Comparison of ENCODE assay signal across 24 mouse cellular contexts in genomic region chr4:108046136-108046535, GRCm38 (mm10). TPM values are rescaled to one million over a fixed set of nuclear protein-coding genes. Genes with fewer than 3 reads are reported as not detected.
A peak's percentile ranks its signal among the peaks of the same experiment; 100 is the strongest.
DNase-seq lines count a peak whose midpoint lies in the region; ATAC-seq and TF ChIP-seq lines count a peak whose summit lies in the region.
"Had no signal": no experiment of that assay in that cellular context is flagged by ENCODE, and none has a peak within 500 bp of the region (broad histone marks: within the 10 kb centered on the region; RNA-seq: fewer than 3 reads in every experiment).

No protein-coding gene starts in this region.

- H3K27ac ChIP-seq in embryonic facial prominence, embryonic 13.5 days: 0 out of 2 replicates have a peak overlapping the region, but pooled peaks have one; percentile 22
- H3K27ac ChIP-seq in embryonic facial prominence, embryonic 10.5 days (replicated peaks): no peak overlapping the region
- H3K27ac ChIP-seq in heart, postnatal 0 days (ENCODE audit: low read depth): peak overlapping the region; percentile 9; the same call in 1 of the 2 replicates
- H3K27ac ChIP-seq in midbrain, postnatal 0 days (ENCODE audit: low read depth, low read length): no peak overlapping the region
- no peak overlapping the region for H3K27ac ChIP-seq in midbrain, embryonic 10.5 days (replicated peaks)
- H3K27ac ChIP-seq: midbrain, embryonic 15.5 days had no signal

- no peak for TF ChIP-seq EP300 in heart, postnatal 0 days (IDR thresholded peaks at IDR 0.05; ENCODE audit: low read depth)

- peak overlapping the region; percentile 8; the same call in 1 of the 2 replicates for H3K9ac ChIP-seq in embryonic facial prominence, embryonic 13.5 days
- H3K9ac ChIP-seq in heart, postnatal 0 days (replicated peaks; ENCODE audit: low read depth, low read length): no peak overlapping the region
- H3K9ac ChIP-seq in midbrain, postnatal 0 days (replicated peaks; ENCODE audit: low read length, poor library complexity, severe bottlenecking): no peak overlapping the region
- H3K9ac ChIP-seq: midbrain, embryonic 15.5 days had no signal

- ATAC-seq in embryonic facial prominence, embryonic 13.5 days (ENCODE audit: insufficient number of reproducible peaks, insufficient read depth, low FRiP score, low TSS enrichment, low read depth): no peak
- ATAC-seq in heart, postnatal 0 days (ENCODE audit: insufficient read depth, low read depth): no peak
- ATAC-seq in midbrain, postnatal 0 days (ENCODE audit: low FRiP score): no peak
- ATAC-seq: activated CD4-positive, CD25-positive, alpha-beta regulatory T cell, adult 4 months; forebrain, embryonic 14.5 days; inflammation-experienced regulatory T-cells, adult 6 months; midbrain, embryonic 15.5 days had no signal

- no peak overlapping the region for H3K4me3 ChIP-seq in embryonic facial prominence, embryonic 13.5 days
- H3K4me3 ChIP-seq in embryonic facial prominence, embryonic 10.5 days: no peak overlapping the region
- H3K4me3 ChIP-seq in heart, postnatal 0 days (ENCODE audit: low read depth, low read length): no peak overlapping the region
- no peak overlapping the region for H3K4me3 ChIP-seq in midbrain, postnatal 0 days (ENCODE audit: low read depth, low read length)
- no peak overlapping the region for H3K4me3 ChIP-seq in midbrain, embryonic 10.5 days
- H3K4me3 ChIP-seq: midbrain, embryonic 15.5 days had no signal

- H3K9me3 ChIP-seq in embryonic facial prominence, embryonic 13.5 days: no peaks in the 10 kb centered on the region
- H3K9me3 ChIP-seq in embryonic facial prominence, embryonic 10.5 days: no peaks in the 10 kb centered on the region
- H3K9me3 ChIP-seq in heart, postnatal 0 days (replicated peaks; ENCODE audit: control insufficient read depth, low read length): no peaks in the 10 kb centered on the region
- no peaks in the 10 kb centered on the region for H3K9me3 ChIP-seq in midbrain, postnatal 0 days (ENCODE audit: low read length)
- H3K9me3 ChIP-seq in midbrain, embryonic 10.5 days (replicated peaks): no peaks in the 10 kb centered on the region
- H3K9me3 ChIP-seq: G1E; midbrain, embryonic 15.5 days had no signal

- no peak overlapping the region for H3K4me2 ChIP-seq in embryonic facial prominence, embryonic 13.5 days
- no peak overlapping the region for H3K4me2 ChIP-seq in heart, postnatal 0 days (ENCODE audit: low read depth, low read length)
- no peak overlapping the region for H3K4me2 ChIP-seq in midbrain, postnatal 0 days (ENCODE audit: low read depth, low read length, poor library complexity, severe bottlenecking)
- H3K4me2 ChIP-seq: midbrain, embryonic 15.5 days had no signal

- TF ChIP-seq CTCF in heart, postnatal 0 days (IDR thresholded peaks at IDR 0.05; ENCODE audit: low read depth): no peak
- no peak for TF ChIP-seq CTCF in midbrain, postnatal 0 days (IDR thresholded peaks at IDR 0.05)

- WGBS in embryonic facial prominence, embryonic 13.5 days: 88% methylated on average over 8 of the region's 8 CpGs
- 89% methylated on average over 8 of the region's 8 CpGs for WGBS in embryonic facial prominence, embryonic 10.5 days
- WGBS in heart, postnatal 0 days: 66% methylated on average over 8 of the region's 8 CpGs
- WGBS in midbrain, postnatal 0 days: 89% methylated on average over 8 of the region's 8 CpGs
- WGBS in midbrain, embryonic 10.5 days: 93% methylated on average over 8 of the region's 8 CpGs

- peaks cover 15% of the 10 kb centered on the region for H3K4me1 ChIP-seq in embryonic facial prominence, embryonic 13.5 days
- H3K4me1 ChIP-seq in embryonic facial prominence, embryonic 10.5 days: peaks cover 3% of the 10 kb centered on the region; the same call in 1 of the 2 replicates
- H3K4me1 ChIP-seq in heart, postnatal 0 days (ENCODE audit: control insufficient read depth, insufficient read depth): no peaks in the 10 kb centered on the region
- no peaks in the 10 kb centered on the region for H3K4me1 ChIP-seq in midbrain, postnatal 0 days (ENCODE audit: insufficient read depth, low read length)
- no peaks in the 10 kb centered on the region for H3K4me1 ChIP-seq in midbrain, embryonic 10.5 days
- H3K4me1 ChIP-seq: midbrain, embryonic 15.5 days had no signal

- DNase-seq in embryonic facial prominence, embryonic 10.5 days (ENCODE audit: low spot score): no peak
- DNase-seq in heart, postnatal 0 days (ENCODE audit: low spot score): no peak
- DNase-seq in heart, adult 11 months: no peak
- DNase-seq in midbrain, postnatal 0 days (ENCODE audit: low spot score): peak; percentile 36
- no peak for DNase-seq in midbrain, embryonic 10.5 days (ENCODE audit: low spot score)
- no peak for DNase-seq in layer of hippocampus, adult 11-12 months (ENCODE audit: low spot score)
- DNase-seq: adrenal gland, postnatal 14 days; cerebellum, adult 11-12 months; kidney, adult 2 months; kidney, postnatal 14 days; liver; lung, adult 18-20 months; lung, postnatal 14 days; right cerebral cortex, postnatal 14 days; spleen, adult 18-20 months; thymus, postnatal 25 days had no signal

- peaks cover 59% of the 10 kb centered on the region for H3K36me3 ChIP-seq in embryonic facial prominence, embryonic 13.5 days
- peaks cover 78% of the 10 kb centered on the region for H3K36me3 ChIP-seq in embryonic facial prominence, embryonic 10.5 days (replicated peaks)
- H3K36me3 ChIP-seq in heart, postnatal 0 days (replicated peaks; ENCODE audit: control insufficient read depth, insufficient read depth, low read length): peaks cover 49% of the 10 kb centered on the region
- H3K36me3 ChIP-seq in midbrain, postnatal 0 days (ENCODE audit: insufficient read depth, low read length): peaks cover 31% of the 10 kb centered on the region
- peaks cover 72% of the 10 kb centered on the region for H3K36me3 ChIP-seq in midbrain, embryonic 10.5 days

- H3K27me3 ChIP-seq in embryonic facial prominence, embryonic 13.5 days: no peaks in the 10 kb centered on the region
- no peaks in the 10 kb centered on the region for H3K27me3 ChIP-seq in embryonic facial prominence, embryonic 10.5 days (replicated peaks; ENCODE audit: low read depth, poor library complexity, severe bottlenecking)
- no peaks in the 10 kb centered on the region for H3K27me3 ChIP-seq in heart, postnatal 0 days (ENCODE audit: control insufficient read depth, insufficient read depth, low read length)
- H3K27me3 ChIP-seq in midbrain, postnatal 0 days (ENCODE audit: insufficient read depth, low read length): no peaks in the 10 kb centered on the region
- H3K27me3 ChIP-seq in midbrain, embryonic 10.5 days (ENCODE audit: low read depth, poor library complexity, severe bottlenecking): no peaks in the 10 kb centered on the region
- H3K27me3 ChIP-seq: midbrain, embryonic 15.5 days had no signal

RNA-seq across cellular contexts. Expression of gene Podn, which starts 50.1 kb away (rescaled TPM):
- polyA plus RNA-seq in embryonic facial prominence, embryonic 13.5 days (2015; fragmentation: Nextera tagmentation; extraction: Ambion mirVana): 0.90 and 1.4 TPM in 2 replicates
- 0.05 and 0.38 TPM in 2 replicates for polyA plus RNA-seq in embryonic facial prominence, embryonic 10.5 days (2016; fragmentation: Nextera tagmentation; extraction: Ambion mirVana)
- 2.3 and 5.0 TPM in 2 replicates for total RNA-seq in heart, postnatal 0 days (2014; rRNA removed; ENCODE audit: low replicate concordance)
- 0.53 and 0.92 TPM in 2 replicates for polyA plus RNA-seq in heart, postnatal 0 days (2015; fragmentation: Nextera tagmentation; extraction: Ambion mirVana)
- total RNA-seq in midbrain, postnatal 0 days (2014; rRNA removed): 2.5 and 5.7 TPM in 2 replicates
- 0.82 and 1.5 TPM in 2 replicates for polyA plus RNA-seq in midbrain, postnatal 0 days (2015; fragmentation: Nextera tagmentation; extraction: Ambion mirVana)
- polyA plus RNA-seq in midbrain, embryonic 10.5 days (2016; fragmentation: Nextera tagmentation; extraction: Ambion mirVana): 0.10 and 0.12 TPM in 2 replicates
- total RNA-seq: G1E; hematopoietic stem cell, adult 5-6 weeks; megakaryocyte, adult 5-6 weeks had no signal
- polyA plus RNA-seq: activated CD4-positive, CD25-positive, alpha-beta regulatory T cell, adult 4 months; G1E; inflammation-experienced regulatory T-cells, adult 6 months had no signal

Comparison
In these comparisons a context has a peak if more than half of its experiments do, and no peak if none do; other contexts are left out.
1. H3K27ac ChIP-seq: peak in embryonic facial prominence, embryonic 13.5 days (single experiment) and heart, postnatal 0 days (single experiment); none in embryonic facial prominence, embryonic 10.5 days (single experiment), midbrain, postnatal 0 days (single experiment) and midbrain, embryonic 10.5 days (single experiment).